Mouse (Mus musculus): ENCODE data around the gene 5530401A14Rik.
A peak's percentile ranks its signal among the peaks of the same experiment; 100 is the strongest.

The 5530401A14Rik gene

DNA sequence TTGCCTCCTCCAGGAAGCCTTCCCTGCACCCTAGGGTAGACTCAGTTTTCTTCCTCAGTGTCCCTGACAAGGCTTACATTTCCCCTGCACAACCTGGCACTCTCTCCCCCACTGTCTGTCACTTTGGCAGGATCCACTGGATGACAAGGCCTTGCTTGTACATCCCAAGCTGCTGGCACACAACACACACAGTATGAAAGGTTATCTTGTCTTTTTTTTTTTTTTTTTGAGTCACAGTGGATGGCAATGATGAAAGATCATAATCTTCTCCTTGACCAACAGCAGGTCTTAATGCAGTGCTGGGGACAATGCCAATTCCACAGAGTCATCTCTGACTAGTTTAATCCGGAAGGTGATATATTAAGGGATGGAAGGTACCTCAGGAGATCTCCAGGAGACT, 77.0 kb downstream of the 5530401A14Rik start:
- DNase-seq (ENCODE audit: low read depth) = no peak

GRCm38 (mm10) chr11:81940988-81941387, 80.5 kb downstream of the 5530401A14Rik start:
- DNase-seq (ENCODE audit: low read depth) = peak; percentile 68

DNA sequence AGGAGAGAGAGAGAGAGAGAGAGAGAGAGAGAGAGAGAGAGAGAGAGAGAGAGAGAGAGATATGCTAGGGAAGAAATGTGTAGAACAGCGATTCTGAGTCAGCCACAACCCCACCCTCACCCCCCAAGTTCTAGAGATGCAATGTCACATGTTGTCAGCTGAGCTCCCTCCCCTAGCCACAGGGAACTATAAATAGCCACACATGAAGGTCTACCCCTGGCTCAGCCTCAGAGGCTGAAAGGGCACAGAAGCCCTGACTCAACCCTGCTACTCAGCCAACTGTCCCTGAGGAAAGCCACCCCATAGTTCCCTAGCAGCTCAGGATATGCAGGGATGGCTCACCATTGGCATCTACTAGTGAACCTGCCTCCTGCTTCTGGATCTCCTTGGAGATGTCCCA, 81.7 kb downstream of the 5530401A14Rik start:
- DNase-seq (ENCODE audit: low read depth) = peak; percentile 73
